Mouse (Mus musculus): Measurements from ENCODE around the gene Olfr167. TPM values are rescaled to one million over a fixed set of nuclear protein-coding genes. Genes with fewer than 3 reads are reported as not detected.
"Not testable (repeated sequence)": the region's sequence is repeated elsewhere in the genome, so short reads cannot be mapped to it uniquely, and the experiment has no call there.

Olfr167 gene
- not detected for total RNA-seq (2021)

DNA sequence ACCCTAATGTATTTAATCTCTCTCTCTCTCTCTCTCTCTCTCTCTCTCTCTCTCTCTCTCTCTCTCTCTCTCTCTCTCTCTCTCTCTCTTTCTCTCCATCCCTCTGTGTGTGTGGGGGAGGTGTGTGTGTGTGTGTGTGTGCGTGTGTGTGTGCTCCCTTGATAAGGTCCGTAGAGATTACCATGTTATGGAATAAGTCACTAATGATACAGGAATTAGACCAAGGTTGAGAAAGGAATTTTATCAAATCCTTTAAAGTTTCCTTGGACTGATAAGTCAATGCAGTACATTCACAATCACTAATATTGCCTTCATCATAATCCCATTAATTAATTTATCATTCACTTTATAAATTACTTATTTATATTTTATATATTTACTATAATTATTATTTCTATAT lies at the start of gene Olfr167:
TSS of gene Olfr167 (minus strand) at position 101 of the 400 bp plus-strand sequence.
- no peak for DNase-seq (ENCODE audit: extremely low spot score in 1 of 2, low spot score in 1 of 2)

DNA sequence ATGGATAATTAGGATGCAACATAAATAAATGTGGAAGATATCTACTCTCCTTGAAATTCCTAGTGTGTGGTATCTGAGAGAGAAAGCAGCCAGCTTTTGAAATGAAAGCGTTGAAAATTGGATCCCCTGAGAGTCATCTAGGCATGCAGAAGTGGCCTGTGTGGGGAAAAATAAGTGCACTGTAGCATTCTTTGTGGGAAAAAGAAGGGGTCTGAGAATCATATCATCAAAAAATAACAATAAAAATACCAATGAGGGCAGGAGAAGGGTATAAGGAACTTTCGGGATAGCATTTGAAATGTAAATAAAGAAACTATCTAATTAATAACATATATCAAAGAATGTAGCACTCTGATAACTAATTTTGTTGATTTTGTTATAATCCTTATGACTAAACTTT lies 49.6 kb upstream of the Olfr167 start, which contains the start of gene Olfr169:
TSS of gene Olfr169 (minus strand) at position 101 of the 400 bp plus-strand sequence.
- DNase-seq (ENCODE audit: extremely low spot score in 1 of 2, low spot score in 1 of 2): not testable (repeated sequence)

DNA sequence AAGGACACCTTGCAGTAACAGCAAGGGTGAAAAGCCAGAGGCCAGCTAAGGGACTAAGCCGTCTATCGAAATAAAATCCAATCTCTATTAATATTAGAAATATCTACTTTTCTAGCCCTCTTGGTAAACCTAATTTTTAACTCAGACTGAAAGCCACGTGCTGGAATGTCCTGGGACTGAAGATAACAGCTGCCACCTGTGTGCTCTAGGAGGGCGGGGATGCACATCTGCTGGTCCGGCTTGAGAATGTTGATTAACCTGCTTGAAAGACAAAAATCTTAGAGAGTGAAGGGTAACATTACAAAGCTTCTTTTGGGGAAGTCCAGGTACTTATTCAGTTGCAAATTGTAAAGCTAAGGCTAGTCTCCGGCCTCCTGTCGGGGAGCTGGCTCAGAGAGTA lies 31.4 kb upstream of the Olfr167 start:
- DNase-seq (ENCODE audit: extremely low spot score in 1 of 2, low spot score in 1 of 2): not testable (repeated sequence)

DNA sequence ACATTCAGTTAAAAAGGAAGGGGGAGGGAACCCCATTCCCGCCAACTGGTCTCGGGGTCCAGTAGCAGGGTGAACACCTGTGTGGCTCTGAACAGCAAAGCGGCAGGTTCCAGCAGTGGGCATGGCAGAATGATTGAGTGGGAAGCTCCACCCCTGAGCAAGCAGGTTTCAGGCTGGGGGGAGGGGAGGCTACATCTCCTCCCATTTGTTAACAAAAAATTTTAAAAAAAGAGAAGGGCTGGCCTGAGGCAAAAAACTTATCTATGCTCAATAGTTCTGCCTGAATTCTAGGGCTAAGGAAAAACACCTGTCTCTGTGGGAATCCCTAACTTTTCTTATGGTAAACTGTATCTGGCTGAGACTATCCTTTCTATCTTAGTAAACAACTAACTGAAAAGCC lies 30.2 kb upstream of the Olfr167 start:
- DNase-seq (ENCODE audit: extremely low spot score in 1 of 2, low spot score in 1 of 2): not testable (repeated sequence)

DNA sequence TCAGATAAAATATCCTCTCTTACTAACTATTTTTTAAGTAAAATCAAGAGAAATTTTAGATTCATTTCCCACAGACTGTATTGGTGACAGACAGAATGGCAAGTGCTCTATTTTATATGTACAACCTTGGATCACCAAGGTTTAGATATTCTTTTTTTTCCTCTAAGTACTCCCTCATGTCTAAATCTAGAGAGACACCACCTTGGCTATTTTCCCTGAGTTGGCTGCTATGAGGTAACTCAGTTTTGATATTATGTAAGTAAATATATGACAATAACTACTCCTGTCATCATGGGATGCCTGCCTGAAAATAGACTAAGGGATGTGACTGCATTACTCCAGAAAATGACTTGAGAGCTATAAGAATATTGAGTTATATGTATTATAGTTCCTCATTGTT lies 13.4 kb upstream of the Olfr167 start, which contains the start of gene Olfr168:
TSS of gene Olfr168 (minus strand) at position 101 of the 400 bp plus-strand sequence.
- DNase-seq (ENCODE audit: extremely low spot score in 1 of 2, low spot score in 1 of 2): no peak

DNA sequence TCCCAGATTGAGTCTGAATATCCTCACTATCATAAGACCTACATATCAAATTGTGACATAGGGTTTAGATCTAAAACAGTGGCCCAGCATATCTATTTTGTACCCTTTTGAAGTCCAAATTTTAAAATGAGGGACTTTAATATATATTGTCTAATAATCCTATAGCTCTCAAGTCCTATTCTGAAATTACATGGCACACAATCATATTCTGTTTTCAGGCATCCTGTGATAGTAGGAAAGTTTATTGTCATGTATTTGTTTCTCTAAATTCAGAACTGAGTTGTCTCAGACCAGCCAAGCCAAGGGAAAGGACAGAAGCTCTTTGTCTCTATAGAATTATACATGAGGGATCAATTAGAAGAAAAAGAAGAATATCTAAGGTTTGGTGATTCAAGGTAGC lies 38.7 kb downstream of the Olfr167 start, which contains the start of gene Olfr166:
TSS of gene Olfr166 (plus strand) at position 301 of the 400 bp plus-strand sequence.
- no peak for DNase-seq (ENCODE audit: extremely low spot score in 1 of 2, low spot score in 1 of 2)

DNA sequence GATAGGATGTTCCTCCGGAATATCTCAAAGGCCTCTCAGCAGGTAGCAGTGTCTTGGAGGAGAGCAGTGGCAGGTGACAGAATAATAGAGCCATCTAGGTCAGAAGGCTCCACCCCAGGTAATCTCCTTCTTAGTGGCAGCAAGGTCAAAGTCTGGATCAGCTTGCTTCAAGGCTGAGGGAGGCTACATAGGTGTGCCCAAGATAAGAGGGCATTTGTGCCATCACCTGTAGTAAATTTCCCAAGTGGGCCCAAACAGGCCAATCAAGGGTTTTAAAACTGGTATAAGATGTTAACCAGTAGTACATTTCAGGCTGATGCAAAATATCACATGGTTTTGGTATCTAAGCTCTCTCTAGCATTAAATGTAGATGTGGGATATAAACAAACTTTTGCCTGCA lies 57.7 kb downstream of the Olfr167 start:
- no peak for DNase-seq (ENCODE audit: extremely low spot score in 1 of 2, low spot score in 1 of 2)

Other genes with a start within 250 kb of the Olfr167 start
- not detected for gene Olfr164, start 208.2 kb downstream of the Olfr167 start, total RNA-seq (2021)
- gene Olfr165, start 99.1 kb downstream of the Olfr167 start, total RNA-seq (2021): not detected
- gene Olfr166, start 38.6 kb downstream of the Olfr167 start, total RNA-seq (2021): not detected
- gene Olfr168, start 13.3 kb upstream of the Olfr167 start, total RNA-seq (2021): not detected
- gene Olfr169, start 49.5 kb upstream of the Olfr167 start, total RNA-seq (2021): not detected
- not detected for gene Olfr170, start 89.6 kb upstream of the Olfr167 start, total RNA-seq (2021)
- gene Olfr171, start 107.7 kb upstream of the Olfr167 start, total RNA-seq (2021): not detected
- under 1 TPM in 1 of 2 experiments, not detected in 1; 0.15 TPM for gene Lamp3, start 184.1 kb upstream of the Olfr167 start, total RNA-seq (2021)
- gene B3gnt5, start 237.9 kb upstream of the Olfr167 start, total RNA-seq (2021): 1 to 10 TPM in 1 of 2 experiments, under 1 TPM in 1; 0.91 to 1.1 TPM